Mouse (Mus musculus) T-cell, adult 66 days (primary cell): ENCODE results near the gene Lsp1. TPM values are rescaled to one million over a fixed set of nuclear protein-coding genes. Genes with fewer than 3 reads are reported as not detected.

ENCODE experiments used
- total RNA-seq, 2 experiments: library from RNA; stranded (reverse); gene quantifications; 3 replicates in 1 of 2; 4 replicates in 1 of 2; pipeline ENCODE4 v1.2.4; 2023

Gene Lsp1
- total RNA-seq, result 100 to 1,000 TPM; 658 to 692 TPM

DNA sequence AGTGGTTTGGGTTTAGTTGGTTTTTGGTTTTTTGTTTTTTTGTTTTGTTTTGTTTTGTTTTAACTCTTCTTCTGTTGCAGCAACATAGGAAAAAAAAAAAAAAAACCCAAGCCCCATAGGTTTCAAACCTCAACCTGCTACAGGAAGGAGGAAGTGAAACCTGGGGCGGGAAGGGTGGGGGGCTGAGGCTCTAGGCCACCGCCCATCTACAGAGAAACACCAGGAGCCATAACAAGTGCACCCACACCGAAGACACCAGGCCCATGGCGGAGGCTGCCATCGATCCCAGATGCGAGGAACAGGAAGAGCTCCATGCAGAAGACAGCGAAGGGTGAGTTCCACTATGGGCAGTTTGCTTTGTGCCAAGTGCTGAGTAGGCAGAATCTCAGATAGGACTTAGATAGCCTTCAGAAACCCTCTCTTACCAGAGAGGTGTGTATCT lies at the start of gene Lsp1:
Lsp1 (plus strand) TSS at position 174 of the 442 bp plus-strand sequence.

DNA sequence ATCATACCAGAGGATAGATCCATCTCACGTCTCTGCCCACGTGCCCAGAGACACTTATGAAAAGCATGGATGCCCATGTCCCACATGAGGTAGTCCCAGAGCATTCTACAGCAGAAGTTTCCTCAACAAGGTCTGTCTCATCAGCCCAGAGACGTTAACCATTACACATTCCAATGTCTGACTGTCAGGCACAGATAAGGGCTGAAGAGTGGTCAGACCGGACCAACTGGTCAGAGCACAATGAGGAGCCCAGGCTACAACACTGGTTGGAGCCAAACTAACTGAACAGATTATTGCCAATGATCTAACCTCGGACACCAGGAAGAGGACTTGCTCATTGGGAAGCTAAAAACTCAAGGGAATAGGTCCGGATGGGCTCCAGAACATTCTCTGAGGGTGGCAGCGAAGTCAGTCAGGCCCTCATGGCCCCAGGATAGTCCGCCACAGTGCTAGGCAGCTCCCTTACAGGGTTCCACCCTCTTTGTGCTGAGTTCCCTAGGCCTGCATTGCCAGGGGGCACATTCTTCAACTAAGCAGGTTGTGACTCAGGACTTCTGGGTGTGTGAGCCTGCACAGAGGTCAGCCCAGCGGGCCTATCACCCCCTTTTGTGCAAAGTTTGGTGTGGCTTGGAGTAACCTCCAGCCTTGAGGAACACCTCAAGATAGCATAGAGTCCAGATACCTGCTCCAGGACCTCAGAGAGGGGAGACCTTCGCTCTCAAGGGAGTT lies 26.3 kb upstream of the Lsp1 start, which contains the start of gene Syt8:
Syt8 (plus strand) TSS at position 714 of the 729 bp plus-strand sequence.

DNA sequence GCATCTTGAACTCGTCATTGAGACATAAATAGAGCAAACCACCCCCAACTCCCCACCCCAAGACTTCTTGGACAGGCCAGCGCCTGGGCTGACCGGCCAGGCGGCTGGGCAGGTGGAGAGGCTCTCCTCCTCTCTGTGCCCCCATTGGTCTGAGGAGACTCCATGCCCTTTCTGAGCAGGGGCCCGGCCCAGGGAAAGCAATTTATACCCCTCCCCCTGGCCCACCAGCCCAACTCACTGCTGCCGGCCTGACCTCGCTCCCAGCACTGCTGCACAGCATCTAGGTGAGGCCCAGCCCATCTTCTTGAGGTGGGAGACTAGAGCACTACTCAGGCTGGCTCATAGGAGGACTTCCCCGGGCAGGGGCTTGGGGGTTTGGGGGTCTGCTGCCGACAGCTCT lies 19.0 kb upstream of the Lsp1 start, which contains the start of gene Tnni2:
Tnni2 (plus strand) TSS at position 224 of the 400 bp plus-strand sequence.

DNA sequence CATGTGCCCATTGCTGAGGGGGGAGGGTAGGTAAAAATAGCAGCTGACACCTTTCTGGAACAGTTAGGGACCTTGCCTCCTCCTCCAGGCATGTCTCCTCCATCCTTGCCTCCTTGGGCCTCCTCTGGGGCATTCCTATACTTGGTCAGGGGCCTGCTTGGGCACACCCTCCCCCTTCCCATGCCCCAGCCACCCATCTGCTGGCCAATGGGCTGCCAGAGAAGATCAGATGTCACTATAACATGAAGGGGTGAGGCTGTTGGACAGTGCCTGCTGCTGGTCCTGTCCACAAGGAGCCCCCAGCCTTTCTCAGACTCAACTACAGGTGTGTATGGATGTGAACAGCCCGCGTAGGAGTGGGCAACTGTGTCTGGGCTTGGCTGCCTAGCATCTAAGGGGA lies 38.0 kb downstream of the Lsp1 start, which contains the start of gene Tnnt3:
Tnnt3 (plus strand) TSS at position 262 of the 400 bp plus-strand sequence.

GRCm38 (mm10) chr7:142532671-142533058 lies 72.1 kb downstream of the Lsp1 start, which contains the start of gene Mrpl23:
Gene Mrpl23, plus strand, starts transcription at chr7:142532686.

Other genes with a start within 250 kb of the Lsp1 start
- gene Gm7579, start 248.9 kb upstream of the Lsp1 start, total RNA-seq, result not detected
- not detected for gene Krtap5-5, start 230.8 kb upstream of the Lsp1 start, total RNA-seq
- gene Gm40460, start 219.7 kb upstream of the Lsp1 start, total RNA-seq, result not detected
- gene Gm2431, start 202.5 kb upstream of the Lsp1 start, total RNA-seq, result not detected
- gene Gm4559, start 186.4 kb upstream of the Lsp1 start, total RNA-seq, result not detected
- not detected for gene Krtap5-1, start 163.7 kb upstream of the Lsp1 start, total RNA-seq
- gene Krtap5-4, start 157.3 kb upstream of the Lsp1 start, total RNA-seq, result not detected
- gene Ifitm10, start 87.1 kb upstream of the Lsp1 start, total RNA-seq, result 10 to 100 TPM; 17.0 to 21.9 TPM
- gene Gm49369, start 78.1 kb upstream of the Lsp1 start, total RNA-seq, result 10 to 100 TPM in 1 of 2 experiments, 1 to 10 TPM in 1; 2.6 to 11.5 TPM
- 100 to 1,000 TPM; 244 to 275 TPM for gene Ctsd, start 72.8 kb upstream of the Lsp1 start, total RNA-seq
- gene Syt8, start 26.0 kb upstream of the Lsp1 start, total RNA-seq, result not detected
- gene Tnni2, start 19.0 kb upstream of the Lsp1 start, total RNA-seq, result not detected
- 10 to 100 TPM; 27.2 to 28.5 TPM for gene Tnnt3, start 38.0 kb downstream of the Lsp1 start, total RNA-seq
- 10 to 100 TPM; 13.4 to 14.1 TPM for gene Mrpl23, start 71.9 kb downstream of the Lsp1 start, total RNA-seq
- gene Igf2, start 206.0 kb downstream of the Lsp1 start, total RNA-seq, result 1 to 10 TPM in 1 of 2 experiments, under 1 TPM in 1; 0.38 to 1.2 TPM
- gene Gm49394, start 209.1 kb downstream of the Lsp1 start, total RNA-seq, result not detected